Mouse (Mus musculus) layer of hippocampus, postnatal 36 days (tissue): ENCODE results near the gene Ovca2. TPM values are rescaled to one million over a fixed set of nuclear protein-coding genes. Genes with fewer than 3 reads are reported as not detected.
A peak's percentile ranks its signal among the peaks of the same experiment; 100 is the strongest.

ENCODE experiments used
- DNase-seq, 2 experiments: peaks; one replicate each; pipeline ENCODE4 v3.0.0; 2022
- total RNA-seq, 2 experiments: library from RNA; stranded (reverse); gene quantifications; 2 replicates each; pipeline ENCODE4 v1.2.3; 2021

Gene Ovca2
- total RNA-seq, 2 experiments from 2014 or later: 18.0 to 19.9 TPM

- DNase-seq: no peak
These were observed 25.8 kb downstream of the Ovca2 start for GRCm38 (mm10) chr11:75152603-75153557.

- no peak for DNase-seq
These were observed 28.3 kb downstream of the Ovca2 start for GRCm38 (mm10) chr11:75150346-75150745.

GRCm38 (mm10) chr11:75148332-75149035 lies 30.2 kb downstream of the Ovca2 start:
- DNase-seq: no peak

DNA sequence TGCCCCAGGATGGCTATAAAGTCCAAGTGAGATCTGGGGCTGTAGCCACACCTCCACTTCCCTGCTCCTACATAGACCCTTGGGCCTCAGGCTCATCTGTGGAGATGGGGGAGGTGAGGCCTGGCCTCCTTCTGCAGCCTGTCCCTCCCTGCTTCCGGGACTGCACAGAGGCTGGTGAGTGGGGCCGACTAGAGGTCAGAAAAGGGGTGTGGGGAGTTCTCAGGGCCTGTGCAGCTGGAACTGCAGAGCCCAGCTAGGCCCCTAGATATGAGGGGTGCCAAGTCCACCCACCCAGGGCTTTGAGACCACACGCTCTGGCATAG lies 30.8 kb downstream of the Ovca2 start:
- DNase-seq: no peak

- DNase-seq: no peak
These were observed 31.4 kb downstream of the Ovca2 start for GRCm38 (mm10) chr11:75147106-75147845.

GRCm38 (mm10) chr11:75145841-75146240 lies 32.8 kb downstream of the Ovca2 start:
- DNase-seq: no peak

GRCm38 (mm10) chr11:75142749-75143148 lies 35.9 kb downstream of the Ovca2 start:
- DNase-seq: no peak

DNA sequence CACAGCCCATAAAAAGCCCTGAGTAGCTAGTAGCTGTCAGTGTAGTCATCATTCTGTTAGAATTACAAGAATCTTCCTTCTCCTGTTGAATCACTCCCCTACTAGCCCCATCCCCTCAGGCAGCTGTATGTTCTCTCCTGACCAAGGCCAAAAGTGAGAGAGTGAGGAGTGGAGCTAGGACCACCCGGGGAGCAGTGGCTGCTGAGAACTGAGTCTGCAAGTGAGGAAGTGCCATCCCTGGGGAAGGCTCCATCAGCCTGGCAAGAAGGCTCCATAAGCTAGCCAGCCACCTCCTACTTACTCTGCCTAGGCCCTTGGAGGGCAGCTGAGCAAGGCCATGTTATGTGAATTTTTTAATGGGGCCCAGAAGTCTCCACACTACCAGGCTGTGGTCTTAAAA lies 36.7 kb downstream of the Ovca2 start:
- no peak for DNase-seq

GRCm38 (mm10) chr11:75141038-75141437 lies 37.6 kb downstream of the Ovca2 start:
- DNase-seq: no peak

GRCm38 (mm10) chr11:75140431-75140830 lies 38.2 kb downstream of the Ovca2 start:
- no peak for DNase-seq

DNA sequence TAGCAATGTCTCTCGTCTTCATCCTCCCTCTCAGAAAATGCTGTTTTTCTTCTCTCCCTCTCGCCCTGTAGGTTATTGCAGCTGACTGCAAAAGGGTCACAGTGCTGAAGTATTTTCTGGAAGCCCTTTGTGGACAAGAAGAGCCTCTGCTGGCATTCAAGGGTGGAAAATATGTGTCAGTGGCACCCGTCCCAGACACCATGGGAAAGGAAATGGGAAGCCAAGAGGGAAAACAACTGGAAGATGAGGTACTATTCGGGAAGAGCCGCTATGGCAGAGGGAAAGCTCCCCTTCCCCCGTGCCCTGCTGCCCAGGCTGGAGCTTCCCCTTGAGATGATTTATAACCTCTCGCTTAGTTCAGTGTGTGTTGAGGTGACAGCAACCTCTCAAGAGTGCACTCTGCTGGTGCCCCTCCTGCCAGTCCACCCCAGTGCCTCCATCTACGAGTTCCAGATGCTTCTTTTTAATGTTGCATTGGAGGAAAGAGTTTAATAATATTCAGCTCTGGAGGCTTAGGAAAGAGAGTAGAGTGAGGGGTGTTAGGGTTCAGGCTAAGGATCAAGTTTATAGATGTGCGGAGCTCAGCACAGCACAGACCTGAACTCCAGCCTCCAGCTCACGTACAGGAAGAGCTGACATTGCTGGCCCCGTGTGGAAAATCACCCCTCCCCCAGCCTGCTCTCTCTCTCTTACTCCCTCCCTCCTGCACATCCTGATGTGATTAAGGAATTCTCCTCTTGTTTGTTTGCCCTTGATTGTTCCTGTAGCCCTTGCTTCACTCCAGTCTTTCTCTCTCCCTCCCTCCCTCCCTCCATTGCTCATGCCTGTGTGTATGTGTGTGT lies 39.3 kb downstream of the Ovca2 start:
- DNase-seq: no peak

- DNase-seq: no peak
These were observed 41.8 kb downstream of the Ovca2 start for GRCm38 (mm10) chr11:75136666-75137398.

DNA sequence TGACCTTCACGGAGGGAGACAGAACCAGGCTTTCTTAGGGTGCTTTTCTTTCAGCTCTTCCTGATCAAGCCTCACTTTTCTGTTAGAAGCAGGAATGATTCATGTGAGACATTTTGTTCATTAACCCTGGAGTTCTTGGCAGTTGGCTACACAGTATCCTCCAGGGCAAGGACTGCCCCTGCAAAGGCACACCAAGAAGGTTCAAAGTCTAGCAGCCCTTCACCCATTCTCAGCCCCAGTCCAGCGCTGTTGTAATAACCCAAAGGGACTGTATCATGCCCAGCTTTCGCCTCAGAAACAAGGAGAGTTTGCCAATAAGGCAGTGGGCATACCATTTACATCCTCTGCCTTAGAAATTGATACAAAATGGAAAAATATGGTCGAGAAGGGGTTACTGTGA lies 43.3 kb downstream of the Ovca2 start:
- no peak for DNase-seq

DNA sequence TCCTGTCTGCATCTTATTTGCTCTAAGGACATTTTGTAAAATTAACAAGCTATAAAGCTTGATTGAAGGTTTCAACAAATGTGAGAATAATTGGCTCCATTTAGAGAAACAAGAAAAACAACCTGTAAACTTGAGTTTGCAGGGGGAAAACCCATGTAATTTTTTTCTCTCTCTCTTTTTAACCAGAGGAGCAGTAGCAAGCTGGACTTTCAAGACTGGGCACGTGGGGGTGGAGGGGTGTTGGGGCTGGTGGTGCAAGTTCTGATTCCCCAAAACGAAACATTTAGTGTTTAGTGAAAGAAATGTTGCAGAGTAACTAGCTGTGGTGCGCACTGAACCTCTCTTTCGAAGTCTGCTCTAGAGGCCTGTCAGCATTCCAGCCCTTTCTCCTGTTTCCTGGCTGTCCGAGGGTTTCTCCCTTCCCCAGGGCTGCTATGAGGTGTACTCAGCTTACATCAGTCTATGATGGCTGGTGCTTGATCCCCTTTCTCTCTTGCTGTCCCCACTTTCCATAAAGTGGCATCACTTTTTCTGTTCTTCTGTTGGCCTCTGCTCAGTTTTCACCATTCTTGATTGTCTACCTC lies 44.1 kb downstream of the Ovca2 start:
- no peak for DNase-seq

- DNase-seq: no peak
These were observed 44.7 kb downstream of the Ovca2 start for GRCm38 (mm10) chr11:75133951-75134350.

GRCm38 (mm10) chr11:75133391-75133790 lies 45.2 kb downstream of the Ovca2 start:
- no peak for DNase-seq

GRCm38 (mm10) chr11:75132278-75132677 lies 46.4 kb downstream of the Ovca2 start:
- DNase-seq: peak; percentile 53 to 69

- no peak for DNase-seq
These were observed 47.3 kb downstream of the Ovca2 start for GRCm38 (mm10) chr11:75131300-75131699.

DNA sequence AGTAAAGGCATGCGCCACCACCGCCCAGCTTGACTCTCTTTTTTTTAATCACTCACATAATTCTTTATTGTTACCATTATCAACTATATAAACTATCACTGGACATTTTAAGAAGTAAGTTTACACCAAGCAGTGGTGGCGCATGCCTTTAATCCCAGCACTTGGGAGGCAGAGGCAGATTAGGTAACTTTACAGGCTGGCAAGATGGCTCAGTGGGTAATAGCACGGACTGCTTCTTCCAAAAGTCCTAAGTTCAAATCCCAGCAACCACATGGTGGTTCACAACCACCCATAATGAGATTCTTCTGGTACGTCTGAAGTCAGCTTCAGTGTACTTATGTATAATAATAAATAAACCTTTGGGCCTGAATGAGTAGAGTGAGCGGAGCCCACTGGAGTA lies 49.2 kb downstream of the Ovca2 start:
- DNase-seq: no peak

- DNase-seq: no peak
These were observed 52.3 kb downstream of the Ovca2 start for GRCm38 (mm10) chr11:75126384-75126783.
